Mouse (Mus musculus): ENCODE results near the gene Lrig1. TPM values are rescaled to one million over a fixed set of nuclear protein-coding genes. Genes with fewer than 3 reads are reported as not detected.

Lrig1 gene
- polyA plus RNA-seq, 1 experiment from 2014 or later = 17.1 TPM

DNA sequence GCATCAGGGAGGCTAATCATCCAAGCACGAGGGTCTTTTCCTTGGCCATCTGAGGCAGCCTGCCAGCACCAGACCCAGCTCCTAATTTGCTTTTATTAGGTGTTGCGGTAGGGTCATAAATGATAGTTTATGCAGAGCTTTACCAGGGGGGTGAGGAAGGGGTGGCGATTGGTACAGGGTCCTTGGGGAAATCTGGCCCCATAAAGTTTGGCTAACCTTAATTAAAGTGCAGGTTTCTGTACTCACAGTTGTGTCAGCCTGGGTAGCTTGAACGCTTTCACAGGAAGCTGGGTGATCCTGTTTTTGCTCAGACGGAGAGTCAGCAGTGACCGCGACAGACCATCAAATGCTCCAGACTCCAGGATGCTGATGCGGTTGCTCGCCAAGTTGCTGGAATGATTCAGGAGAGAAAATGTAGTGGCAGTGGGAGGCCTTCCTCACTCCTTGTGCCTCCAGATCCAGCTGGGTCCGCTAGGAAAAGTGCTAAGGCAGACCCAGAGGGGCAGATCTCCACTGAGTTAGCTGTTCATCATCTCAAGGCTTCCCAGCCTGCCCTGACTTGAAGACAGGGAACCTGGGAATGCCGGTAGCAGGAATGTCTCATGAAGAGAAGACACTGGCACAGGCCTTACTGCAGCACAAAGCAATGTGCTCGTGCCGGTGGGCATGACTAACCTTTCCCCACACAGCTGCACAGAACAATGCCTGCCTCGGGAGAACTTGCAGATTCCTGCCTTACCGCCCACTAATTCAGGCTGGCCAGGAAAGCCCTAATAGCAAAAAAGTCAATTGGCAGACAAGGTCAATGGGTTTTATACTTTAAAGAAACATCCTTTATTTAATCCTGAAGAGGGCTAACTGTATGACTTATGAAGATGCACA is 72.0 kb downstream of the Lrig1 start:
- no peak for DNase-seq
- no peak for ATAC-seq (ENCODE audit: low FRiP score, low TSS enrichment)
- peaks cover 11% of the 10 kb centered on the region for H3K36me3 ChIP-seq (ENCODE audit: control insufficient read depth, insufficient read depth, low read length)
- H3K4me1 ChIP-seq (ENCODE audit: control insufficient read depth, insufficient read depth, low read length) = peaks cover 16% of the 10 kb centered on the region
- 56% methylated on average over 15 of the region's 15 CpGs for WGBS
- no peak overlapping the region for H3K4me2 ChIP-seq (ENCODE audit: low read length)
- H3K27ac ChIP-seq (replicated peaks; ENCODE audit: low read depth, low read length) = peak overlapping the region; percentile 2; the same call in 1 of the 2 replicates
- no peak overlapping the region for H3K4me3 ChIP-seq (replicated peaks; ENCODE audit: low read depth, low read length)
- no peaks in the 10 kb centered on the region for H3K9me3 ChIP-seq (ENCODE audit: control insufficient read depth, low read length)
- no peak overlapping the region for H3K9ac ChIP-seq (replicated peaks; ENCODE audit: low read length)
- H3K27me3 ChIP-seq (ENCODE audit: control insufficient read depth, insufficient read depth, low read length) = no peaks in the 10 kb centered on the region

DNA sequence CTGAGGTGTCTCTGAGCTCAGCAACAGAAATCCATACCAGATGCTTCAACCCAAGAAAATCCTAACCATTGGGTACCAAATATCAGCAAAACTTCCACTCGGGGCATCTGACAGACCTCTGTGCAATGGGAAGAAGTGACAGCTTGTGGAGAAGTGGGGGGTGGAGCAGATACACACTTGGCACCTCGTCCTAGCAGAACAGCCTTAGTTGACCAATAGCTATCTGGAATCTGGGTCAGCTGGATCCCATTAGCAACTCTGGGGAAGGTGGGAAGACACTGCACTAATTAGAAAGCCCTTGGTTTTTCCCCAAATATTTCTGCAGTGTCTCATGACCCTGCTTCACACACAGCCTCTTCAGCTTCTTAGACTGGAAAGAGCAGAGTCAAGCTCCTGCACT is 73.2 kb downstream of the Lrig1 start:
- Histone ChIP-seq H3K4me3 (replicated peaks; ENCODE audit: low read depth, low read length) (no peak overlapping the region), H3K9me3 (ENCODE audit: control insufficient read depth, low read length) (no peaks in the 10 kb centered on the region), H3K4me2 (ENCODE audit: low read length) (no peak overlapping the region), H3K27me3 (ENCODE audit: control insufficient read depth, insufficient read depth, low read length) (no peaks in the 10 kb centered on the region), H3K9ac (replicated peaks; ENCODE audit: low read length) (no peak overlapping the region), H3K36me3 (ENCODE audit: control insufficient read depth, insufficient read depth, low read length) (peaks cover 21% of the 10 kb centered on the region), H3K27ac (replicated peaks; ENCODE audit: low read depth, low read length) (no peak overlapping the region), H3K4me1 (ENCODE audit: control insufficient read depth, insufficient read depth, low read length) (peaks cover 16% of the 10 kb centered on the region)
- 73% methylated on average over 2 of the region's 2 CpGs for WGBS
- DNase-seq = no peak
- no peak for ATAC-seq (ENCODE audit: low FRiP score, low TSS enrichment)

DNA sequence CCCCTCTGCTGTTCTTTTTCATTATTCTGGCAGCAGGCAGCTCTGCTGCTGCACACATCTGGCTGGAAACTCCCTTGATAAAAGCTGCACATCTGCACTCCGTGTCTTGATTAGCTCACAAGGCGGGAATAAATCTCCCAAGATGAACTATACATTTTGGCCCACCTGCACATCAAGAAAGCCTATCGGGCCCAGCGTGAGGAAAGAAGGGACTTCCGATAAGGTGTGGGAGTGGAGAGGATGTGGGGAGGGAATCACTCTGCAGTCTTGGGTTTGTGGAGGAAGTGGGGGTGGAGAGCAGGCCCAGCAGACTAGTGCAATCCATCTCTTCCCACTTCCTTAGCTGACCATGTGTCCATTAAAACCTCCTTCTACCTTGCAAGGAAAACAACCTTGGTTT is 74.1 kb downstream of the Lrig1 start:
- H3K27ac ChIP-seq (replicated peaks; ENCODE audit: low read depth, low read length) = no peak overlapping the region
- H3K9ac ChIP-seq (replicated peaks; ENCODE audit: low read length) = no peak overlapping the region
- H3K9me3 ChIP-seq (ENCODE audit: control insufficient read depth, low read length) = no peaks in the 10 kb centered on the region
- H3K4me2 ChIP-seq (ENCODE audit: low read length) = no peak overlapping the region
- no peak overlapping the region for H3K4me3 ChIP-seq (replicated peaks; ENCODE audit: low read depth, low read length)
- DNase-seq (no peak), ATAC-seq (ENCODE audit: low FRiP score, low TSS enrichment) (no peak)
- H3K36me3 ChIP-seq (ENCODE audit: control insufficient read depth, insufficient read depth, low read length) = peaks cover 30% of the 10 kb centered on the region
- 82% methylated on average over 5 of the region's 5 CpGs for WGBS
- peaks cover 15% of the 10 kb centered on the region for H3K4me1 ChIP-seq (ENCODE audit: control insufficient read depth, insufficient read depth, low read length)
- no peaks in the 10 kb centered on the region for H3K27me3 ChIP-seq (ENCODE audit: control insufficient read depth, insufficient read depth, low read length)

GRCm38 (mm10) chr6:94624543-94624942 is 75.4 kb downstream of the Lrig1 start:
- 93% methylated on average over 5 of the region's 5 CpGs for WGBS
- no peak overlapping the region for H3K27ac ChIP-seq (replicated peaks; ENCODE audit: low read depth, low read length)
- H3K27me3 ChIP-seq (ENCODE audit: control insufficient read depth, insufficient read depth, low read length) = no peaks in the 10 kb centered on the region
- no peak overlapping the region for H3K9ac ChIP-seq (replicated peaks; ENCODE audit: low read length)
- ATAC-seq (ENCODE audit: low FRiP score, low TSS enrichment) = no peak
- H3K4me1 ChIP-seq (ENCODE audit: control insufficient read depth, insufficient read depth, low read length) = peaks cover 4% of the 10 kb centered on the region; the same call in 1 of the 2 replicates
- no peak overlapping the region for H3K4me3 ChIP-seq (replicated peaks; ENCODE audit: low read depth, low read length)
- no peak for DNase-seq
- no peak overlapping the region for H3K4me2 ChIP-seq (ENCODE audit: low read length)
- peaks cover 39% of the 10 kb centered on the region for H3K36me3 ChIP-seq (ENCODE audit: control insufficient read depth, insufficient read depth, low read length)
- no peaks in the 10 kb centered on the region for H3K9me3 ChIP-seq (ENCODE audit: control insufficient read depth, low read length)

DNA sequence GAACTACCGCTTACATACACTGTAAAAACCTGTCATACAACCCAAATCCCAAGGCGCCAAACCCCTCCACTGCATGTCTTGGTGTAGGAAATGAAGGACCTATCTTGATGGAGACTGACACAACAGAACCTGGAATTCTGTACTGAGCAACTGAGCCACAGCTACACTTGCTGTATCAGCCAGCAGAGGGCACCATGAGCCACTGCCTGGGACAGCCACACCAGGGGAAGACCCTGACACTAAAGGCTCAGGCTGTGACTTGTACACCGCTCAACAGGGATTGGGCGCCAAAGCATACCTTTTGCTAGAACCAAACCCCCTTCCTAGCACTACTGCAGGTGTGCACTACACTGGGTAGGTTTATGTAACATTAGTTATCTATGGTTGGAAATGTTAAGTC is 77.0 kb downstream of the Lrig1 start:
- H3K9ac ChIP-seq (replicated peaks; ENCODE audit: low read length) = no peak overlapping the region
- no peak overlapping the region for H3K4me2 ChIP-seq (ENCODE audit: low read length)
- H3K9me3 ChIP-seq (ENCODE audit: control insufficient read depth, low read length) = no peaks in the 10 kb centered on the region
- 79% methylated on average over 4 of the region's 4 CpGs for WGBS
- H3K27me3 ChIP-seq (ENCODE audit: control insufficient read depth, insufficient read depth, low read length) = no peaks in the 10 kb centered on the region
- peaks cover 45% of the 10 kb centered on the region for H3K36me3 ChIP-seq (ENCODE audit: control insufficient read depth, insufficient read depth, low read length)
- ATAC-seq (ENCODE audit: low FRiP score, low TSS enrichment) = peak; percentile 66; the same call in 1 of the 2 replicates
- DNase-seq = peak; percentile 82
- H3K4me1 ChIP-seq (ENCODE audit: control insufficient read depth, insufficient read depth, low read length) = peaks cover 1% of the 10 kb centered on the region; the same call in 1 of the 2 replicates
- H3K27ac ChIP-seq (replicated peaks; ENCODE audit: low read depth, low read length) = no peak overlapping the region
- H3K4me3 ChIP-seq (replicated peaks; ENCODE audit: low read depth, low read length) = no peak overlapping the region

- DNase-seq = no peak
These were observed 79.1 kb downstream of the Lrig1 start for GRCm38 (mm10) chr6:94620801-94621301.

GRCm38 (mm10) chr6:94620287-94620686 is 79.7 kb downstream of the Lrig1 start:
- Histone ChIP-seq H3K27me3 (ENCODE audit: control insufficient read depth, insufficient read depth, low read length) (no peaks in the 10 kb centered on the region), H3K9me3 (ENCODE audit: control insufficient read depth, low read length) (no peaks in the 10 kb centered on the region), H3K27ac (replicated peaks; ENCODE audit: low read depth, low read length) (no peak overlapping the region), H3K4me1 (ENCODE audit: control insufficient read depth, insufficient read depth, low read length) (no peaks in the 10 kb centered on the region), H3K4me3 (replicated peaks; ENCODE audit: low read depth, low read length) (no peak overlapping the region), H3K4me2 (ENCODE audit: low read length) (no peak overlapping the region), H3K9ac (replicated peaks; ENCODE audit: low read length) (no peak overlapping the region), H3K36me3 (ENCODE audit: control insufficient read depth, insufficient read depth, low read length) (peaks cover 54% of the 10 kb centered on the region)
- WGBS = 72% methylated on average over 6 of the region's 6 CpGs
- DNase-seq (no peak), ATAC-seq (ENCODE audit: low FRiP score, low TSS enrichment) (no peak)

More at GRCm38 (mm10) chr6:94620801-94621301, 79.1 kb downstream of the Lrig1 start:
- no peak overlapping the region for H3K4me2 ChIP-seq (ENCODE audit: low read length)
- H3K9ac ChIP-seq (replicated peaks; ENCODE audit: low read length) = no peak overlapping the region
- H3K4me3 ChIP-seq (replicated peaks; ENCODE audit: low read depth, low read length) = no peak overlapping the region
- 86% methylated on average over 9 of the region's 9 CpGs for WGBS
- H3K36me3 ChIP-seq (ENCODE audit: control insufficient read depth, insufficient read depth, low read length) = peaks cover 54% of the 10 kb centered on the region
- H3K27ac ChIP-seq (replicated peaks; ENCODE audit: low read depth, low read length) = no peak overlapping the region
- H3K4me1 ChIP-seq (ENCODE audit: control insufficient read depth, insufficient read depth, low read length) = no peaks in the 10 kb centered on the region
- H3K9me3 ChIP-seq (ENCODE audit: control insufficient read depth, low read length) = no peaks in the 10 kb centered on the region
- H3K27me3 ChIP-seq (ENCODE audit: control insufficient read depth, insufficient read depth, low read length) = no peaks in the 10 kb centered on the region
- ATAC-seq (ENCODE audit: low FRiP score, low TSS enrichment) = no peak

- 90% methylated on average over 5 of the region's 5 CpGs for WGBS
- H3K4me2 ChIP-seq (ENCODE audit: low read length) = no peak overlapping the region
- no peak overlapping the region for H3K9ac ChIP-seq (replicated peaks; ENCODE audit: low read length)
- no peaks in the 10 kb centered on the region for H3K9me3 ChIP-seq (ENCODE audit: control insufficient read depth, low read length)
- ATAC-seq (ENCODE audit: low FRiP score, low TSS enrichment) (no peak), DNase-seq (no peak)
- no peaks in the 10 kb centered on the region for H3K4me1 ChIP-seq (ENCODE audit: control insufficient read depth, insufficient read depth, low read length)
- H3K36me3 ChIP-seq (ENCODE audit: control insufficient read depth, insufficient read depth, low read length) = peaks cover 48% of the 10 kb centered on the region
- H3K27me3 ChIP-seq (ENCODE audit: control insufficient read depth, insufficient read depth, low read length) = no peaks in the 10 kb centered on the region
- no peak overlapping the region for H3K4me3 ChIP-seq (replicated peaks; ENCODE audit: low read depth, low read length)
- H3K27ac ChIP-seq (replicated peaks; ENCODE audit: low read depth, low read length) = no peak overlapping the region
These were observed 81.3 kb downstream of the Lrig1 start for GRCm38 (mm10) chr6:94618671-94619070.

GRCm38 (mm10) chr6:94615936-94616335 is 84.0 kb downstream of the Lrig1 start:
- Histone ChIP-seq H3K36me3 (ENCODE audit: control insufficient read depth, insufficient read depth, low read length) (peaks cover 48% of the 10 kb centered on the region), H3K9ac (replicated peaks; ENCODE audit: low read length) (no peak overlapping the region), H3K27me3 (ENCODE audit: control insufficient read depth, insufficient read depth, low read length) (no peaks in the 10 kb centered on the region), H3K4me2 (ENCODE audit: low read length) (no peak overlapping the region), H3K9me3 (ENCODE audit: control insufficient read depth, low read length) (no peaks in the 10 kb centered on the region), H3K4me1 (ENCODE audit: control insufficient read depth, insufficient read depth, low read length) (no peaks in the 10 kb centered on the region), H3K27ac (replicated peaks; ENCODE audit: low read depth, low read length) (no peak overlapping the region), H3K4me3 (replicated peaks; ENCODE audit: low read depth, low read length) (no peak overlapping the region)
- DNase-seq (no peak), ATAC-seq (ENCODE audit: low FRiP score, low TSS enrichment) (no peak)
- whole genome bisulfite sequencing = 86% methylated on average over 4 of the region's 4 CpGs
